Mouse (Mus musculus): Measurements from ENCODE around the gene Cstf1.

Gene Cstf1

GRCm38 (mm10) chr2:172370411-172371223, at the start of gene Cstf1, which contains the start of gene Aurka:
Gene Cstf1, plus strand, starts transcription at chr2:172370681.
Gene Aurka, minus strand, starts transcription at chr2:172370535.
- peak; percentile 98 for DNase-seq (ENCODE audit: extremely low spot score, low spot score)

GRCm38 (mm10) chr2:172320878-172321277, 49.6 kb upstream of the Cstf1 start:
- DNase-seq (ENCODE audit: extremely low spot score, low spot score), result peak; percentile 78

GRCm38 (mm10) chr2:172328248-172328647, 42.2 kb upstream of the Cstf1 start:
- DNase-seq (ENCODE audit: extremely low spot score, low spot score), result no peak

GRCm38 (mm10) chr2:172329179-172329578, 41.3 kb upstream of the Cstf1 start:
- DNase-seq (ENCODE audit: extremely low spot score, low spot score), result peak; percentile 68

GRCm38 (mm10) chr2:172338206-172338942, 32.1 kb upstream of the Cstf1 start:
- no peak for DNase-seq (ENCODE audit: extremely low spot score, low spot score)

- DNase-seq (ENCODE audit: extremely low spot score, low spot score), result no peak
Observed at GRCm38 (mm10) chr2:172340936-172341335, 29.5 kb upstream of the Cstf1 start.

GRCm38 (mm10) chr2:172341606-172342005, 28.9 kb upstream of the Cstf1 start:
- no peak for DNase-seq (ENCODE audit: extremely low spot score, low spot score)

- DNase-seq (ENCODE audit: extremely low spot score, low spot score), result no peak
Observed at GRCm38 (mm10) chr2:172343751-172344150, 26.7 kb upstream of the Cstf1 start.

GRCm38 (mm10) chr2:172344669-172345068, 25.8 kb upstream of the Cstf1 start:
- no peak for DNase-seq (ENCODE audit: extremely low spot score, low spot score)

- peak; percentile 95 for DNase-seq (ENCODE audit: extremely low spot score, low spot score)
Observed at GRCm38 (mm10) chr2:172345258-172345738, 25.2 kb upstream of the Cstf1 start, which contains the start of gene Fam210b. Gene Fam210b, plus strand, starts transcription at chr2:172345565.

GRCm38 (mm10) chr2:172346034-172346929, 24.2 kb upstream of the Cstf1 start:
- peak; percentile 53 for DNase-seq (ENCODE audit: extremely low spot score, low spot score)

- no peak for DNase-seq (ENCODE audit: extremely low spot score, low spot score)
Observed at GRCm38 (mm10) chr2:172346933-172347611, 23.4 kb upstream of the Cstf1 start.

- no peak for DNase-seq (ENCODE audit: extremely low spot score, low spot score)
Observed at GRCm38 (mm10) chr2:172348297-172348950, 22.1 kb upstream of the Cstf1 start.

- DNase-seq (ENCODE audit: extremely low spot score, low spot score), result no peak
Observed at GRCm38 (mm10) chr2:172349776-172350175, 20.7 kb upstream of the Cstf1 start.

- no peak for DNase-seq (ENCODE audit: extremely low spot score, low spot score)
Observed at GRCm38 (mm10) chr2:172350773-172351172, 19.7 kb upstream of the Cstf1 start.

- no peak for DNase-seq (ENCODE audit: extremely low spot score, low spot score)
Observed at GRCm38 (mm10) chr2:172353218-172353617, 17.3 kb upstream of the Cstf1 start.

GRCm38 (mm10) chr2:172354761-172355160, 15.7 kb upstream of the Cstf1 start:
- no peak for DNase-seq (ENCODE audit: extremely low spot score, low spot score)

GRCm38 (mm10) chr2:172355833-172356232, 14.6 kb upstream of the Cstf1 start:
- DNase-seq (ENCODE audit: extremely low spot score, low spot score), result no peak

GRCm38 (mm10) chr2:172363176-172363575, 7.3 kb upstream of the Cstf1 start:
- no peak for DNase-seq (ENCODE audit: extremely low spot score, low spot score)

GRCm38 (mm10) chr2:172371258-172371657, 777 bp downstream of the Cstf1 start:
- DNase-seq (ENCODE audit: extremely low spot score, low spot score), result no peak

All from neural tube, embryonic 10.5 days (tissue).